Mouse (Mus musculus) liver, postnatal 0 days (tissue): Measurements from ENCODE around the gene Phf21a.

Experiments
- CTCF ChIP-seq: sonication (generic); IDR thresholded peaks from 2 replicates; pipeline ENCODE4 v1.5.1; 2016; ENCODE audit warnings: antibody characterized with exemption, low read depth
- EP300 ChIP-seq: IDR thresholded peaks from 2 replicates; pipeline ENCODE4 v1.6.1; 2016; ENCODE audit warnings: antibody characterized with exemption, low read depth, mild to moderate bottlenecking

GRCm38 (mm10) chr2:92182146-92182756 lies 89.3 kb downstream of the Phf21a start:
- TF ChIP-seq CTCF (no peak), EP300 (no peak)
